Mouse (Mus musculus): ENCODE results near the gene Slc16a14.
"Not testable (repeated sequence)": the region's sequence is repeated elsewhere in the genome, so short reads cannot be mapped to it uniquely, and the experiment has no call there.

Slc16a14 gene

DNA sequence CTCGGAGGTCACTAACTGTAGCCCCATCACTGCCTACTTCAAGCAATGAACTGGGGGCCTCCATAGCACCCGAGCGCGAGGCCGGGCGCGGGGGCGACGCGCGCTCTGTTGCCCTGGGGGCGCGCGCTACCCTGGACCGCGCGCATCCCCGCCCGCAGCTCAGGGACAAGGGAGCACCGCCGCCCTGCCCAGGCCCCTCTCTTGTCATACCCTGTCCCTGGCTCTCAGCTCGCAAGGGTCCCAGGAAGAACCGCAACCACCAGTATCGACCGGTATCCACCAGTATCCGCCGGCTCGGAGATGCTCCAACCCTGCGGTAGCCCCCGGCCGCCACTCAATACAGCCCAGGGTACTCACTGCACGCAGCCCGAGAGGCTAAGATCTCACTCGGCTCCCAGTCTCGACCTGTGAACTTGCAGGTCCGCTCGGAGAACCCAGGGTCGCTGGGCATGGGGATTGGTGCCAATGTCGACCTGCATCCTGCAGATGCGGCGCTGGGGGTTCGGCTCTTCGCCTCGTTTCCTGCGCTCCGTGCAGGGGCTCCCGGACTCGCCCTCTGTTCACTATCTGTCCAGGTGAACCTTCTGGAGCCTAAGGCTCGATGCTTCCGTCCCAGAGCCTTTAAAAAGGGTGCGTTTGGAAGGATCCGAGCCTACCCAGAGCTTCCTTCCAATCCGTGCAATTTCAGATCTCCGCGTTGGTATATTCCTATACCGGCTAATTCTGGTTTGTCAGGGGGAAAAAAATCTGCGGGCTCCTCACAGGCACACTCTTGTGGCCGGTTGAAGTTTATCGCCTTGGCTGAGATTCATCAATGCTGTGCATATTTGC, at the start of gene Slc16a14:
Slc16a14 (minus strand) TSS at position 632 of the 831 bp plus-strand sequence.
- DNase-seq: peak; percentile 60

- not testable (repeated sequence) for DNase-seq
These were observed 26.8 kb upstream of the Slc16a14 start for GRCm38 (mm10) chr1:84961779-84962178.

DNA sequence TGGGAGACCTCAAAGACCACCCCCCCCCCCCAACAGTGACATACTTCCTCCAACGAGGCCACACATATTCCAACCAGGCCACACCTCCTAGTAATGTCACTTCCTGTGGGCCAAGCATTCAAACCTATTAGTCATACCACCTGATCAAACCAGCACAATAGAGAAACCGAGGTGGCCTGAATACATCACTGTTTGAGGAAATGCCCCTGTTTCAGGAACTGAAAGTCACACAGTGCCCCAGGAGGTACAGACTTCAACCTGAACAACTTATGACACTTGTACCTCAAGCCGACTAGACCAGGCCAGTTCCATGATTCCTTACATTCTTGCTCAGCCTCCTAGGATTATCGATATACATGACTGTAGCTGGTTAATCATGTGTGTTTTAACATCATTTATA, 22.8 kb upstream of the Slc16a14 start:
- DNase-seq: not testable (repeated sequence)

- not testable (repeated sequence) for DNase-seq
These were observed 21.8 kb upstream of the Slc16a14 start for GRCm38 (mm10) chr1:84956771-84957170.

DNA sequence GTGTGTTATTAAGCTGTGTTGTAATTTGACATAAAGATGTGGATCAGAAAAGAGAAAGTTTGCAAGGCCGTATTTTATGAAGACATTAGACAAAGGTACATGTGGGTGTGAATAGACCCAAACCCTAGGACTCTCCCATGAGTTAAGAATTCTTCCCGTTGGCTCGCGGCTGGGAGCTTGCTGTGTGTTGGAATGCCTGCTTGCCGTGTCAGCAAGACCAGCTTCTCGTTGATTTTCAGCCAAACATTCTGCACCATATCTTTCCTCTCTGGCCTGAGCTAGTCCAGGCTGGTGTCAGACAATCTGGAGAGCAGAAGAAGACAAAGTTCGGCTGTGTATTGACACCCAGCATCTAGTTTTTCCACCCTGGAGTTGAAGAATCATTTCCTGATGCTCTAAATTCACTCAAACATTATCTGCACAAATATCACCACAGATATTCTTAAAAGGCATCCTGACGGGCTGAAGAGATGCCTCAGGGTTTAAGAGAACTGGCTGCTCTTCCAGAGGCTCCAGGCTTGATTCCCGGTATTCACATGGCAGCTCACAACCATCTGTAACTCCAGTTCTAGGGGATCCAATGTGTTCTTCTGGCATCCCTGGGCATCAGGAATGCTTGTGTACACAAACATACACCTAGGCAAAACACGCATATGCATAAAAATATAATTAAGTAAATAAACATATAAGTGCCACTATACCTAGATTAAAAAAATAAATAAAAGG, 17.7 kb upstream of the Slc16a14 start:
- no peak for DNase-seq

DNA sequence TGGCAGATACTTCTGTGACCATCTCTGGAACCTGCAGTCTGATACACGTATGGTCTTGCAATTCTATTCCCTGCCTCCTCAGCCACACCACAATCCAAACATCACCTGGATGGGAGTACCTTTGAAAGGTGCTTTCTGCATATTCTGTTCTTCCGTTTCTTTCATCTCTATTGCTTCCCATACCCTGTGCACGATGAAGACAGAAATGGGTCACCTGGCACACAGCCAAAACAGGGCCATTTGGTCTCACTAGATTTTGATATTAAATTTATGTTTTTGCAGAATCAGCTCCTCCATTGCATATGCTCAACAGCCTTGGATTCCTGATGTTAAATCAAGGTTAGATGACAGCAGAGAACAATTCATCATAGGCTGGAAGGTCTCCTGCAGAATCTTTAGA, 16.6 kb upstream of the Slc16a14 start:
- DNase-seq: no peak

DNA sequence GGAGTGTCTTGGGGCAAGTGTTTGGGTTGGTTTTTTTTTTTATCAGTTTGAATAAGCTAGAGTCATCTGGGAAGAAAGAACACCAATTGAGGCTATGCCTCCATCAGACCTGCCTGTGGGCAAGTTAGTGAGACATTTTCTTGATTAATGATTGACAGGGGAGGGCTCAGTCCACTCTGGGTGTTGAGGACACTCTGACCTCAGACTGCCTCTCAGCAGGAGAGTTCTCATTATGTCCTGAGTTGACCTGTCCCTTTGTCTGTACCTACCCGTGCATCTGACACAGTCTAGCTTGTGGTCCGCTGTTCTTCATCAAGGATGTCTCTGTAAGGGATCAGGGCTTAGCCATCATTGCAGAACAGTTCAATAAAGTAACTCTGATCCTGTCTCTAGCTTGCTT, 12.5 kb upstream of the Slc16a14 start:
- DNase-seq: no peak

- DNase-seq: no peak
These were observed 11.0 kb upstream of the Slc16a14 start for GRCm38 (mm10) chr1:84945950-84946349.

- no peak for DNase-seq
These were observed 8.6 kb upstream of the Slc16a14 start for GRCm38 (mm10) chr1:84943549-84943948.

- no peak for DNase-seq
These were observed 7.7 kb upstream of the Slc16a14 start for GRCm38 (mm10) chr1:84942666-84943065.

DNA sequence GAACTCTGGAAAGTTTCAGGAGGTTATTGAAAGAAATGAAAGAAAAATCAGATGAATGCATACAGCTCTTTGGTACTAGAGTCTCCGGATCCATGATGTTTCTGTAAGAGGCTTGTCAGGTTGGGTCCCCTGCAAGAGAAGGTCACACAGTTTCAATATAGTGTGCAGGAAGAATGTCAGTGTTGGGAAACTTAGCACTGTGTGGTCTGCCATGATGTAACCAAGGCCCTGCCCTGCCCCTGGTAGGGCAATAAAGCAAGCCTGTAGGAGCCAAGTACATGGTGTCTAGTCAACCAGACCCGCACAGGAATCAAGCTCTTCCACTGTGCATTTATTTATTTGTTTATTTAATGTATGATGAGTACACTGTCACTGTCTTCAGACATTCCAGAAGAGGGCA, 5.4 kb upstream of the Slc16a14 start:
- DNase-seq: no peak

GRCm38 (mm10) chr1:84939466-84939865, 4.5 kb upstream of the Slc16a14 start:
- DNase-seq: no peak

- no peak for DNase-seq
These were observed 2.0 kb upstream of the Slc16a14 start for GRCm38 (mm10) chr1:84936716-84937510.

DNA sequence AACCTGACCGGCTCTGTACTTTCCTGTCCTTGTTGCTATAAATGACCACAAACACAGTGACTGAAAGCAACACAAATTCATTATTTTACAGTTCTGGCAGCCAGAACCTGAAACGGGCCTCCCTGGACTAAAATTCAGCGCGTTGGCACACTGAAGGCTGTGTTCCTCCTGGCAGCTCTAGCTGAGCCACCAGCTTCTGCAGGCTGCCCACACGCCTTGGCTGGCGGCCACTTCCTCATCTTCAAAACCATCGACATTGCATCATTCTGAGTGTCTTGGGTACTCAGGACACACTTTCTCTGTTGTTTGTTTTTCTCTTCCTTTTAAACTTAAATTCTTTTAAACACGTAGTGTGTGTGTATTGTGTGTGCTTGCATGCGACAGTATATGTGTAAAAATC, 734 bp upstream of the Slc16a14 start:
- DNase-seq: peak; percentile 93

DNA sequence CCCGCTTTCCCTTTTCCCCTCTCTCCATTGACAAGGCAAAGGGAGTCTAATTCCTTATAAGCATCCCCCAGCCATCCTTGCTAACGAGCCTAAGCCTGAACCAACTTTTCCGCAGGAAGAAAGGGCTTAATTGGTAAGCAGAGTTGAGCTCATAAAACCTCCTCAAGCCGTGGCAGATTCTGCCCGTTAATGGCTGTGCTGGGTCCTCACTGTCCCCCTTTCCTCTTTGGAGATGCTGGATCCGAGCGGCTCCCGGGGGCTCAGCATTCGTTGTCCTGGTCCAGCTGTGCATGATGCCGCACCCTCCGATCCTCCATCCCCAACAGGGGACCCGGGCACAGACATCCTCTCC, 807 bp downstream of the Slc16a14 start:
- no peak for DNase-seq

DNA sequence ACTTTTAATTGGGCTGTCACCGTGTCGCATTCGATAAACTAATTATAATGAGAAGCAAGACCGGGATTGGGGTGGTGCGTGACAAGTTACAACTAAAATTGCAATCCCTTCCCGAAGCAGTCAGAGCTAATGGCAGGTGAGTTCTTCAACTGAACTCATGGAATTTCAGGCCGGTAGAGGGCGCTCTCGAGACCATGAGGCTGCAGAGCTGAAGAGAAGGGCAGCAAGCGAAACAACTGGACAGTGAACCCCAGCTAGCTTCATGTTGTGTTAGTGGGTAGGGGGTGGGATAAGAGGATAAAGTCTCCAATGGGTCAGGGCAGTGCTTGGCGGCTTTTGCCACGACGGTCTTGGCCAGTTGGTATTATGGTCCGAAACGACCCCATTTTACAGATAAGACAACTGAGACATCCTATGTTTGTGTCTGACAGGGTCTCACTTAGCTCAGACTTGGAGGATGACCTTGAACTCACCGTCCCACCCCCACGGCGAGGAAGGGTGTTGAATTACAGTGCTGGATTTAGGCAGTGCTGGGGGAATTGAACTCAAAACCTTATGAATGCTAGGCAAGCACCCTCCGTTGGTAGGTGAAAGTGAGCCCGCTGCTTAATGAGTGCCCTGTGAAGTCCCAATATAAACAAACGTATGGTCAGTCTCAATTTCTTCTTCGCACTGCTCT, 1.3 kb downstream of the Slc16a14 start:
- peak; percentile 87 for DNase-seq

DNA sequence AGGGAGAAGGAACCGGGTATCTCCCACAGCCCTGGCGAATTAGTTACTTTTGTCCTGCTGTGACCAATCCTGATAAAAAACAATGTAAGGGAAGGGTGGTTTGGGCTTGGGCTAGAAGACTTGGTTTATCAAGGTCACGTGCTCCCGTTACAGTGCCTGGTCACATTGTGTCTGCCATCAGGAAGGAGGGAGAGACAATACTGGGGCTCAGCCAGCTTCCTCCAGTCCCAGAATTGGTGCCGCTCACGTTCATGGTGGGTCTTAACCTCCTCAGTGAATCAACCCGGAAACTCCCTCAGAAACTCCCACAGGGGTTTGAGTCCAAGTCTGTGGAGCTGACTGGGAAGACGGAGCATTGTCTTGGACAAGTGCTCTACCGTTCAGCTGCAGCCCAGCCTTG, 9.3 kb downstream of the Slc16a14 start:
- no peak for DNase-seq

DNA sequence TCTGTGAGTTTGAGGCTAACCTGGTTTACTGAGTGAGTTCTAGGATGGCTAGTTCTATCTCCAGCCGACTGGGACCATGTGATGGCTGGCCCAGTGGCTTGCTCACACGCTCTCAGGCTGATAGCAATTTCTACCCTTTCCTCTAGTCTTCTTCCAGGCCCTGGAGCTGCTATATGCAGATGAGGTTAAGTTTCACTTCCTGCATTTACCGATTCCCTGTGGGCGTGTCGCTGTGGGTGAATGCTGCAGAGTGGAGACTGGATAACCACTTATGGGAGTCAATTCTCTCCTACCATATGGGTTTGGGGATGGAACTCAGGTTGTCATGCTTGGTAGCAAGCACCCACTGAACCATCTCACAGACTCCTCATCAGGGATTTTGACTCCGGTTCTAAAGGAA, 10.8 kb downstream of the Slc16a14 start:
- DNase-seq: no peak

DNA sequence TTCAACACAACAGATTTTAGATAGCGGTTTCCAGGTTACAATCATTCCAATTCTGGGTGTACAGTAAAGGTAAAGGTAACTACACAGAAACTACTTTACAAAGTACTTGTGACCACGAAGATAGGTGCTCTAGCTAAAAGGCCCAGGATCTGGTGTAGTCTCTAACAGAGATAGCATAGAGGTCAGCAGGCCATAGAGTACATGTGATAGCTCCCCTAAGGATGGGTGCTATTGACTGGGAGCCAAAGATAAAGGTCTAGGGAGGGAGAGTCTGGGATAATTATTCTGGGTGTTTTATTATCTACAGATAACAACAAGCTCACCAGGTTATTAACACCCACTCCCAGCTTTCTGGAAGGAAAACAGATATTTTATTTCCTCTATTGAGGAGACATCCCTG, 11.5 kb downstream of the Slc16a14 start:
- DNase-seq: no peak

DNA sequence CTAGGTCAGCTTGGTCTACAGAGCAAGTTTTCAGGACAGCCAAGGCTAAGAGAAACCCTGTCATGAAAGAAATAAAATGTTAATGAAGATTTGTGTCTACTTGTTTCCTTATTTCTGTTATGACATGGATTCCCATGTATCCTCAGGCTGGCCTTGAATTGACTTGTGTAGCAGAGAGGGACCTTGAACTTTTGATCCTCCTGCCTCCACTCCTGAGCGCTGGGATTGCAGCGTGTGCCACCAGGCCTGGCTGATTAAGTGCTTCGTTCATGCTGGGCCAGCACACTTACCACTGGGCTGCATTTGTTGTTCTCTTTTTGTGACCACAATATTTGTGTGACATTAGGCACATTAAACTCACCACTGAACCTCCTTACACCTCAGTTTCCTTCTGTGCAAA, 16.1 kb downstream of the Slc16a14 start:
- DNase-seq: no peak

- no peak for DNase-seq
These were observed 19.9 kb downstream of the Slc16a14 start for GRCm38 (mm10) chr1:84915010-84915409.

DNA sequence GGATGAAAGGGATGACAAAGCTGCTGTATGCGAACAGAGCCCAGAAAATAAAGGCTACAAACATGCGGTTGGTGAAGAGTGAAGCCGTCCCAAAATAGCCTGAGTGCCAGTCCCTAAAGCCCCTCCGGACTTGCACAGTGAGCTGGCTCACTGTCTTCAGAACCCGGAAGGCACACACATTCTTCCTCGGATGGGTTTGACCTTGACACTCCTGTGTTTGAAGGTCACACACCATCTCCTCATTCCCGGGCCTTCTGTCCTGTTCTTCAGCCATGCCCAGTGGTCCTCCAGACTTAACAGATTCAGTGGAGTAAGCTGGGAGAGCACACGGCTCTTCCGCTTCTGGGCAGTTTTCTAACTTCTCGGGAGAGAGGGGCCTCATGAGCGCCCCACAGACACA, 22.4 kb downstream of the Slc16a14 start:
- no peak for DNase-seq

Measured in right cerebral cortex, adult 18-20 months (tissue).